Mouse (Mus musculus) kidney, postnatal 4 days (tissue): ENCODE results near the gene Bloc1s3.

Experiments
- DNase-seq, 2 experiments: peaks; one replicate each; pipeline ENCODE4 v3.0.0; 2021; ENCODE audit warnings: mixed read lengths in 2 of 2

The Bloc1s3 gene

DNA sequence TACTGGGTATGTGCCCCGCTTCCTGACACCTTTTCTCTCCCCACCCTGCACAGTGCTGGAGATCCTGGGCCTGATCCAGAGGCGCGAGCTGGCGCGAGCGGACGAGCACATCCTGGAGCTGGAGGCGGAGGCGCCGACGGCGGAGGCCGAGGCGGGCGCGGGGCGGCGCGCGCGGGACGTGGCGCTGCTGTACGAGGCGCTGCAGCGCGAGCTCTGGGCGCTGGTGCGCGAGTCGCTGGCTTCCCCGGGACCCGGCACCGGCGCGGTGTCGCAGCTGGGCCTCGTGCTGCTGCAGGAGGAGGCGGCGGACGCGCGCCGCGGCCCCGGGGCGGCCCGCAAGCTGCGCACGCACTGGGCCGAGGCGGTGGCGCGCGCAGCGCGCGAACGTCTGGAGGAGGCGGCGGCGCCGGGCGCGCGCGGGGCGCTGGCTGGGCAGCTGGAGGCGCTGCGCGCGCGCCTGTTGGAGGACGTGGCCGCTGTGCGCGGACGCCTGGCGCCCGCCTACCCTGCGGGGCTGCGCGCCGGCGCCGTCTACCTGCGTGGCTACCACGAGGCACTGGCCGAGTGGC is 34.2 kb downstream of the Bloc1s3 start:
- DNase-seq: peak; percentile 84 to 91

DNA sequence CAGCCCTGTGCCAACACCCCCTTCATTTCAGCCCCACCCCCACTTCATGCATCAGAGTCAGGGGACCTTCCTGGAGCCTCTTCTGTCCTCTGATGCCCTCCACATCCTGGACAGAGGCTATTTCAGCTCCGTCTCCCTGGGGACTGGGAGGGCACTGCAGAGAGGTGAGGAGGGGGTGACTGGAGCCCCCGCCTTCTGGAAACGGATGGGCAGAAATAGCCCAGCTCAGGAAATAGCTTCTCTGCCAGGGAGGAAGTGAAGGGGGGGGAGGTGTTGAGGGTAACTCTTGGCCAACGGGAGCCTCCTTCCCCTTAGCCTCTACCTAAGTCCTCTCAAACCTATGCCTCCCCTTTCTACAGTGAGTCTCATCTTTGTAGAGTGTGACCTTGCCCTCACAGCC is 35.8 kb downstream of the Bloc1s3 start:
- peak; percentile 52 to 71 for DNase-seq

- DNase-seq: no peak
Observed at GRCm38 (mm10) chr7:19470308-19470707, 37.9 kb downstream of the Bloc1s3 start.

- DNase-seq: no peak
Observed at GRCm38 (mm10) chr7:19469404-19469803, 38.8 kb downstream of the Bloc1s3 start.

- DNase-seq: no peak
Observed at GRCm38 (mm10) chr7:19468279-19468678, 39.9 kb downstream of the Bloc1s3 start.

GRCm38 (mm10) chr7:19467638-19468037 is 40.5 kb downstream of the Bloc1s3 start:
- peak in 1 of 2 experiments; percentile 48 for DNase-seq

GRCm38 (mm10) chr7:19466602-19467145 is 41.5 kb downstream of the Bloc1s3 start:
- DNase-seq: peak in 1 of 2 experiments; percentile 45

- peak; percentile 35 to 57 for DNase-seq
Observed at GRCm38 (mm10) chr7:19464367-19465307, 43.5 kb downstream of the Bloc1s3 start.

DNA sequence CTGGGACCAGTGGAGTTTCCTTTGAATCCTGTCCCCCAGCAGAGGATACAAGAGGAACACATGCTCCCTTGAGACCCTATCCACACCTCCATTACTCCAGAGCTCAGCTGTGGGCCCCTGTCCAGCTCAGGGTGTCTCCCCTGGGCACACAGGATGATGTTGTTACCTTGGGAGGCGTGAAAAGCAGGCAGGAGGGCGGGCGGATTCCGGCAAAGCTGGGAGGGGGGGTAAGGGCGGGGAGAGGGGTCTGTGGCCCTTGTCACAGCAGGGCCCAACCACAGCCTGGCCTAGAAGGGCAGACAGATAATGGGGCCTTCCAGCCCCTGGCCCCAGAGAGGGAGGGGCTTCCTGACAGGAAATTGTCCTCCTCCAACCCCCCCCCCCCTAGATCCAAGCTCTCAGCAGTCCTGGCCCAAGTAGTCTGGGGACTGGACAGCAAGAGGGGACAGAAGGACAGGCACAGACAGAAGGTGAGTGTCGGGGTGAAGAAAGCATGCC is 45.2 kb downstream of the Bloc1s3 start, which contains the start of gene Exoc3l2:
Gene Exoc3l2, plus strand, starts transcription at position 448 of the 498 bp plus-strand sequence.
- peak in 1 of 2 experiments; percentile 34 for DNase-seq

GRCm38 (mm10) chr7:19462443-19462842 is 45.7 kb downstream of the Bloc1s3 start:
- DNase-seq: no peak

- peak; percentile 90 for DNase-seq
Observed at GRCm38 (mm10) chr7:19461488-19461887, 46.7 kb downstream of the Bloc1s3 start.

- no peak for DNase-seq
Observed at GRCm38 (mm10) chr7:19460500-19460899, 47.7 kb downstream of the Bloc1s3 start.

DNA sequence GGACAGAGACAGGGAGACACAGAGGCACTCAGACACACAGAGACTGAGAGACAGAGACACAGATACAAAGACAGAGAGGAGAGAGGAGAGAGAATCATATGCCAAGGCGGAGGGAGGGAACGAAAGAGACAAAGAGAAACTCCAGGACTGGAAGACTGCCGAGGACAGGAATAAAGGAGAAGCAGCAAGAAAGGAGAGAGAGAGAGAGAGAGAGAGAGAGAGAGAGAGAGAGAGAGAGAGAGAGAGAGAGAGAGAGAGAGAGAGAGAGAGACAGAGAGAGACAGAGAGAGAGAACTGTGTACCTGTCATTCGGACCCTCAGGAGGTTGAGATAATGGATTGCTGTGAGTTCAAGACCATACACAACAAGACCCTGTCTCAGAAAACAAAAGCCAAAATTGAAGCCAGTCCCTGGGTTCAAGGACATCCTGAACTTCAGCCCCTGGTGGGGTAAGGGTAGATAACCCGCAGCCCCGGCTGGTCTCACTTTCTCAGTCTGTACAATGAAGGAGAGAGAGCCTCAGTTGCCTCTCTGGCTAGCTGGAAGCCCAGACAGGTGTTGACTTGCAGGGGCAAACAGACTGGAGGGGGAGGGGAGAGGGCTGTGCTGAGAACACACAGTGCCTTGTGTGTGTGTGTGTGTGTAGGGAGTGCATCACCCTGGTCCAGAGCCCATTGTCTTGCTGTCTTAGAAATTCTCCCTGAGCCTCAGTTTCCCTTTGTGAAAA is 48.9 kb downstream of the Bloc1s3 start:
- DNase-seq: no peak

DNA sequence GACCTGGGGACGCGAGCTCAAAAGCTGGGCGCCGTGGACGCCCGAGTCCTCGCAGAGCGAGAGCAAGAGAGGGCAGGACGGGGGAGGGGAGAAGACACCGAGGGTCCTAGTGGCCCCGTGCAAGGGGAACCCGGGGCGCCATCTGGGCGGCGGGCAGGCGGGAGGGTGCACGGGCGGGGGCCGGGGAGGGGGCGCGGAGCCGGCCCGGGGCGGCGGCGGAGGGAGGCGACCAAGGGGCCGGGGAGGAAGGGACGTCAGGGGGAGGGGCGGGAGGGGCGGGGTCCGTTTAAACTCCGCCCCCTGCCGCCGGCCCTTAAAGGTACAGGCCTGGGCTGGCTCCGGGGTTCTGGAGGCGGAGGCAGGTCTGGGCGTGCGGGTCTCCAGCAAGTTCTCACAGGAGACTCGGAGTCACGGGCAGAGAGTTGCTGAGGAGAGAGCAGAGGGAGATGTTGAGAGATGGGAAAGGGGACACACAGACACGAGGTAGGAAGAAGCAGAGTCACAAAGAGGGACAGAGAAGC is 49.5 kb downstream of the Bloc1s3 start, which contains the start of gene Mark4:
Gene Mark4, minus strand, starts transcription at position 231 of the 521 bp plus-strand sequence.
- peak; percentile 84 to 90 for DNase-seq

DNA sequence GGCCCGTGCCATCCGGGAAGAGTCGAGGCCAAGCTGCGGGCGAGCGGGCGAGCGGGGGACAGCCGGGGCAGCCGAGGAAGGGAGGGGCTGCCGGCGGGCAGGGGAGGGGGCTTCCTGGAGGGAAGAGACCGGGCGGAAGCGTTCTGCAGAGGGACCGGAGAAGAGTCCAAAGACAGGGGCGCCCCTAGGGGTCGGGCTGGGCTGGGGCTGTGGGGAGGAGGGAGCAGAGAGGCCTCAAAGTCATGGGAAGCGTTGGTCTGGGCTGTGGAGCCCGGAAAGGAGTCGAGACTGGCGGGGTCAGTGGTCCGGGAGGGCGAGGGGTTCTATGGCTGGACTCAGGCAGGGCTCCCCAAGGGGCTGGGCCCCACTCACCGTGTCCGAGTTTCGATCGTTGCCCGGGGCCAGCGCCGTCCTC is 50.1 kb downstream of the Bloc1s3 start:
- DNase-seq: peak; percentile 84 to 90

GRCm38 (mm10) chr7:19457414-19458071 is 50.6 kb downstream of the Bloc1s3 start:
- no peak for DNase-seq

- no peak for DNase-seq
Observed at GRCm38 (mm10) chr7:19456628-19457027, 51.5 kb downstream of the Bloc1s3 start.

DNA sequence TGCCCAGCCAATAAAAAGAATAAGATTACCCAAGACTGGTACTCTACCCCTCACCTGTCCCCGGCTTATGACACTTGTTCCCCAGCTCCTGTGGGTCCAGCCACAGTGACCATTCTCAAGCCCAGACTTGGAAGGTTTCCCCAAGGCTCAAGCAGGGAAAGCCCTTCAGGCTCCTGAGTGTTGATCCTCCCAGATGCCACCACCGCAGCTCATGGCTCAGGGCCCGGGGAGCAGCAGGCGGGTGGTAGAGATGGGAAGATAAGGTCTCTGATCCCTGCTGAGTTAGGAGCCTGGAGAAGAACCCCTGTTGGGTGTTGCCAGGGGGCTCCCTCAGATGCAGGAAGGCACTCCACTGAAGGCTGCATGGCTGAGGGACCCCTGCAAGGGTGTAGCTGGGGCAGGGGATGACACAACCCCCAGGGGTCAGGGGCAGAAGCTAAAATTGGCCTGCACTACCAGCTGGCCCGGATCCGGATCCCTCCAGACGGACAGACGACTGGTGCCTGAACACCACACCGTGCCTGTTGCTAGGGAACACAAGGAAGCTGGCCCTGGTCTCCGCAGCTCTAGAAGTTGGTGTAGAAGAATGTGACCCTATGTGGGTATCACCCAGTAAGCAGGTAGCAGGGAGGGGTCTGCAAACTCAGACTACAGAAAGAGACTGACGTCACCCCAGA is 52.2 kb downstream of the Bloc1s3 start:
- DNase-seq: no peak

- DNase-seq: no peak
Observed at GRCm38 (mm10) chr7:19455186-19455585, 53.0 kb downstream of the Bloc1s3 start.
